Mouse (Mus musculus) kidney, postnatal 0 days (tissue): ENCODE results near the gene Synm. TPM values are rescaled to one million over a fixed set of nuclear protein-coding genes. Genes with fewer than 3 reads are reported as not detected.

Experiments
- ATAC-seq: fragments of 200-750 bp; cut with Nextera tagmentation; replicated peaks from 2 replicates; pipeline ENCODE4 v1.8.0; 2017; ENCODE audit warnings: low read depth, moderate number of reproducible peaks, moderate TSS enrichment, moderate library complexity; ENCODE audit not compliant: low FRiP score
- DNase-seq: peaks from one replicate; pipeline ENCODE4 v3.0.0-alpha.2; 2016; ENCODE audit warnings: low spot score
- H3K27ac ChIP-seq: fragments of 300-500 bp; sonication (generic); 2 replicates; pipeline ENCODE4 v1.5.1; 2014; ENCODE audit warnings: mild to moderate bottlenecking
- H3K27me3 ChIP-seq: fragments of 300-500 bp; sonication (generic); 2 replicates; pipeline ENCODE4 v1.6.1; 2014; ENCODE audit warnings: low read length, mixed read lengths; ENCODE audit not compliant: insufficient read depth
- H3K36me3 ChIP-seq: fragments of 300-500 bp; sonication (generic); 2 replicates; pipeline ENCODE4 v1.6.1; 2014; ENCODE audit warnings: low read length, mixed read lengths; ENCODE audit not compliant: insufficient read depth
- H3K4me1 ChIP-seq: fragments of 300-500 bp; sonication (generic); replicated peaks from 2 replicates; pipeline ENCODE4 v1.6.1; 2014; ENCODE audit warnings: antibody characterized with exemption, low read length, mixed read lengths; ENCODE audit not compliant: insufficient read depth
- H3K4me2 ChIP-seq: fragments of 300-500 bp; sonication (generic); 2 replicates; pipeline ENCODE4 v1.6.1; 2014; ENCODE audit warnings: mild to moderate bottlenecking, low read length, moderate library complexity, mixed read lengths
- H3K4me3 ChIP-seq: fragments of 300-500 bp; sonication (generic); replicated peaks from 2 replicates; pipeline ENCODE4 v1.5.1; 2014; ENCODE audit warnings: low read depth, low read length
- H3K9ac ChIP-seq: fragments of 300-500 bp; sonication (generic); 2 replicates; pipeline ENCODE4 v1.6.1; 2014; ENCODE audit warnings: low read depth, low read length
- H3K9me3 ChIP-seq: fragments of 300-500 bp; sonication (generic); replicated peaks from 2 replicates; pipeline ENCODE4 v1.6.1; 2016; ENCODE audit warnings: low read length, inconsistent platforms, mixed read lengths
- CTCF ChIP-seq: IDR thresholded peaks from 2 replicates; pipeline ENCODE4 v1.5.1; 2016; ENCODE audit warnings: antibody characterized with exemption, low read depth, mild to moderate bottlenecking, moderate library complexity
- WGBS: fragments of 180-500 bp; shearing (Covaris S2); extraction: QIAGEN DNeasy Blood & Tissue Kit; methylation state at CpG from one replicate; pipeline ENCODE4 v1.1.7; 2014; 5-methylcytosine and 5-hydroxymethylcytosine counted together
- polyA plus RNA-seq: library from polyadenylated mRNA; unstranded; fragments of >200 nt; fragmentation: Nextera tagmentation; extraction: Ambion mirVana; gene quantifications from 2 replicates; pipeline ENCODE4 v1.2.1, GENCODE M21; 2015

The Synm gene
- polyA plus RNA-seq, 1 experiment from 2014 or later: 1.2 TPM

DNA sequence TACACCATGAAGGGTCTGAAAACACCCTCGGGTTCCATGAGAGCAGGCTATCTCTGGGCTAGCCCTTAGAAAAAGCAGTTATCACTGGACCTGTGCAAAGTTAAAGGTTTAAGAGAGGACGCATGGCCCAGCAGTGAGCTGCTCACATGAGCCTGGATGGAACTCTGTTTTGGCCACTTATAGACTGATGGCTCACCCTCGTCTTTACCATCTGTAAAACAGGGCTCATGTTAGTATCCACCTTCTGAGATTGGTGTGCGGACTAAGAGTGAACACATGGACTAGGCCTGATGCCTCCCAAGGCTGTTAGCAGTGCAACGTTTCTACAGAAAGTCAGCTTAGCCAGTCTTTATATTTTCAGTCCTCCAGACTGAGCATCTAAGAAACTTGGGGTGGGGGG is 2.9 kb downstream of the Synm start:
- Histone ChIP-seq H3K9me3 (no peaks in the 10 kb centered on the region), H3K4me2 (no peak overlapping the region), H3K9ac (no peak overlapping the region), H3K4me3 (no peak overlapping the region), H3K36me3 (no peaks in the 10 kb centered on the region), H3K27ac (no peak overlapping the region), H3K4me1 (peaks cover 3% of the 10 kb centered on the region; the same call in 1 of the 2 replicates), H3K27me3 (no peaks in the 10 kb centered on the region; the same call in 1 of the 2 replicates)
- 87% methylated on average over 5 of the region's 5 CpGs for WGBS
- DNase-seq: no peak
- TF ChIP-seq CTCF: no peak
- no peak for ATAC-seq

DNA sequence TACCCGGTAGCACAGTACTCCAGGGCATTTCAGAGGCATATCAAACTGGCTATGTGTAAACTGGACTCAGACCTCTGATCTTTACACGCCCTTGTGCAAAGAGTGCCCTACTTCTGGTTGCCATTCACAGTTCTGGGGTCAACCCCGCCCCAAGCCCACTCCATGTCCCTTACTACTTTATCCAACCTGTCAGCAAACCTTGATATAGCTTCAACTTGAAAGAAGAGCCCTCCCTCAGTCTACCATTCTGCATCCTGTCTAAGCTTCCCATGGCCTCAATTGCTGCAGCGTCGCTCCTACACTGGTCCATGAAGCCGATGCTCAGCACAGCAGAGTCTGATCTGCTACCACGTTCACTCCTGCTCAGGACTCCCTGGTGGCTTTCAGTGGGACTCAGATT is 4.2 kb downstream of the Synm start:
- Histone ChIP-seq H3K4me3 (no peak overlapping the region), H3K36me3 (no peaks in the 10 kb centered on the region), H3K27me3 (no peaks in the 10 kb centered on the region), H3K9me3 (no peaks in the 10 kb centered on the region), H3K9ac (no peak overlapping the region), H3K27ac (no peak overlapping the region), H3K4me1 (peaks cover 3% of the 10 kb centered on the region; the same call in 1 of the 2 replicates), H3K4me2 (no peak overlapping the region)
- DNase-seq: no peak
- no peak for ATAC-seq
- WGBS: 90% methylated on average over 7 of the region's 7 CpGs
- no peak for TF ChIP-seq CTCF

DNA sequence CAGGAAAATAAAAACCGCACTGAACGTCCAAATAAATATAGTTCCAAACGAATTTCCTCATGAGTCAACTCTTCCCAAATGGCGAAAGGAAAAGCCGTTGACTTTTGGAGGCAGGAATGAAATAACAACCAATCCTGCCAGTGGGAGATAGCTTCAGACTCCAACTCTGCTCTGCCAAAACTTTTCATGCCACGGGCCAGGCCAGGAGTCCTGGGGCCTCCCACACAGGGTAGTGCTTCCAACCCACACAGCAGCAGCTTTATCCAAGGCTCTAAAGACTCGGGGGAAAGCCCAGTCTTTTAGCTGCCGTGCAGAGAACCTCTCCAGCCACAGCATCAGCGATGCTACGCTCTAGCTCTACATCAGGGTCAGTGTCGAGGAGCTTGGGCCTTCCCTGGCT is 4.9 kb downstream of the Synm start:
- no peaks in the 10 kb centered on the region for H3K36me3 ChIP-seq
- DNase-seq (no peak), ATAC-seq (no peak)
- no peak for TF ChIP-seq CTCF
- H3K9me3 ChIP-seq: no peaks in the 10 kb centered on the region
- WGBS: 57% methylated on average over 11 of the region's 11 CpGs
- no peaks in the 10 kb centered on the region for H3K27me3 ChIP-seq
- no peak overlapping the region for H3K27ac ChIP-seq
- H3K9ac ChIP-seq: no peak overlapping the region
- H3K4me1 ChIP-seq: peaks cover 3% of the 10 kb centered on the region; the same call in 1 of the 2 replicates
- no peak overlapping the region for H3K4me3 ChIP-seq
- no peak overlapping the region for H3K4me2 ChIP-seq

DNA sequence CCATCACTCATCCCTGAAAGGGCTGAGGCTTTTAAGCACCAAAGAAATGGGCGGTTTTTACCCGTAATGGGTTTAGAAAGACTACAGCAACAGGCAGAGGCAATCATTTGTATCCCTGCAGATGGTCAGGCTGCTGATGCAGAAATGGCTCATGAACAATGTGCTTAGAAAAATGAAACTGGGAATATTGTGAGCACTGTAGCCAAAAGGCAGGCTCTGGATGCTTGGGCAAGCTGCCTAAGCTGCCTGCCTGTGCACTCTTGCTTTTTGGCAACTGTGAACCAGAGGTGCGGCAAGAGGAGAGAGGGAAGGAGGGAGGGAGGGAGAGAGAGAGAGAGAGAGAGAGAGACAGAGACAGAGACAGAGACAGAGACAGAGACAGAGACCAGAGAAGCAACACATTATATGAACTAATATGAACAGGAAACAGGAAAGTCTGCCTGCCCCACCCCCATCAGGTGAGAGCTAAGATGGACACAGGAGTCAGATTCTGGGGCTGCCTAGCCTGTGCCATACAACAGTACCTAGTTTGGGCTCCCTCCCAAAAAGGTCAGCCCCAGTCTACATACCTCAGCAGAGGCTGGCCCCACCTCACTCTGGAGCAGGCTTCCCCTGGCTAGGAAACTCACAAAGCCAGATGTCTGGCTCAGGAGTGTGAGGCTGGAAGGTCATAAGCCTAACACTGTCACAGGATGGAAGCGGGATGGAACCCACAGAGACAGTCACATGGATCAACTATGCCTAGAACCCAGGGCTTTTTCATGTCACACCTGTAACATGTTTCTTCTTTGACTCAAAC is 9.9 kb downstream of the Synm start:
- no peak for DNase-seq
- 63% methylated on average over 4 of the region's 4 CpGs for WGBS
- no peak overlapping the region for H3K27ac ChIP-seq

DNA sequence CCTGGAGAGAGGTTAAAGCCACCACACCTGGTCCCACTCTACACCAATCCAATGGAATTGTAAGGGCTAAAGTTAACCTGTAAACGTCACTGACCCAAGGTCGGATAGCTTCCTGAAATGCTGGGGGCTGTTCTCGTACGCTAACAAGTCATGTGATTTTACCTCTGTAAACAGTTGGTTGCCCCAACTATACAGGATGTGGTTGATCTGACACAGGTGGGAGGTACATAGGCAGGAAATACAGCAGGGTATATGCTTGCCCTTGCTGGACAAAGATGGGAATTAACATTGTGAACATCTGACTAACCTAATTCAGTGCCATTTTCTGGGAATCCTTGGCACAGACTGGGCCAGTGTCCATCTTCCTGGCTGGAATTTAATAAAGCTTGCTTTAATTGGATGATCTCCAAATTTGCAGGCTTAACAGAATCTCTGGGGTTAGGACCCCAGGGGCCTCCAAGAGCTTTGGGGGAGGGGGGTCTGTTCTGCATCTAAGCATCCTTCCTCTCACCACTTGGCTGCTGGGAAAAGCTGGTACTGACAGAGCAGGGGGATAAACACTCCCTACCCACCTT is 11.7 kb downstream of the Synm start:
- TF ChIP-seq CTCF: no peak
- WGBS: 69% methylated on average over 4 of the region's 4 CpGs
- no peaks in the 10 kb centered on the region for H3K4me1 ChIP-seq
- H3K36me3 ChIP-seq: no peaks in the 10 kb centered on the region
- no peaks in the 10 kb centered on the region for H3K27me3 ChIP-seq
- H3K9ac ChIP-seq: no peak overlapping the region
- no peaks in the 10 kb centered on the region for H3K9me3 ChIP-seq
- DNase-seq (no peak), ATAC-seq (no peak)
- H3K4me3 ChIP-seq: no peak overlapping the region
- H3K4me2 ChIP-seq: no peak overlapping the region
- no peak overlapping the region for H3K27ac ChIP-seq

More for the DNA sequence above, 9.9 kb downstream of the Synm start:
- H3K4me1 ChIP-seq: no peaks in the 10 kb centered on the region
- H3K27me3 ChIP-seq: no peaks in the 10 kb centered on the region
- no peak overlapping the region for H3K4me3 ChIP-seq
- H3K36me3 ChIP-seq: no peaks in the 10 kb centered on the region
- ATAC-seq: no peak
- no peak for TF ChIP-seq CTCF
- H3K4me2 ChIP-seq: no peak overlapping the region
- no peaks in the 10 kb centered on the region for H3K9me3 ChIP-seq
- H3K9ac ChIP-seq: no peak overlapping the region

DNA sequence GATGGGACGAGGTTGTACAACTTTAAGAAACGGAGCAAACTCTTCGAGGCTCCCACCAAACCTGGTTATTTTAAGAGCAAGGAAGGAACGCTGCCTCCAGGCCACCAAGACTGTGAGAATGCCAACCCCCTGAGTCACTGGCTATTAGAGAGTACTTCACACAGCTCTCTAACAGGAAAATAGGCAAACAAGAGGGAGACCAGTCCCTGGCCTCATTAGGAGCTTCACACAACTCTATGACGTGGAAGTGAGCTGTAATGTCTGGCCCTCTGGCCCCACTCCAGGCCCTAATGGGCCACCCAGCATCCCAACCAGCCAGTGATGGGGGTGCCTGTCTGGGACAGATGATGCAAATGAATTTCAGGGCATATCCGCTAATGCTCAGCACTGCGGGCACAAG is 17.8 kb downstream of the Synm start:
- ATAC-seq (no peak), DNase-seq (no peak)
- Histone ChIP-seq H3K9ac (no peak overlapping the region), H3K27me3 (no peaks in the 10 kb centered on the region), H3K4me1 (no peaks in the 10 kb centered on the region), H3K36me3 (no peaks in the 10 kb centered on the region), H3K27ac (no peak overlapping the region), H3K9me3 (no peaks in the 10 kb centered on the region), H3K4me2 (no peak overlapping the region), H3K4me3 (no peak overlapping the region)
- 72% methylated on average over 7 of the region's 7 CpGs for WGBS
- TF ChIP-seq CTCF: no peak
